Mouse (Mus musculus) Patski (cell line): ENCODE results near the gene S1pr5. TPM values are rescaled to one million over a fixed set of nuclear protein-coding genes. Genes with fewer than 3 reads are reported as not detected.

Experiments
- ATAC-seq: fragments of 100-300 bp; one replicate; pipeline ENCODE4 v1.8.0; 2021
- CTCF ChIA-PET: fragments of 350-600 bp; sonication (Branson Sonifier 250); formaldehyde crosslinking; loops from one replicate; lab custom pipeline; 2022; ENCODE audit warnings: inconsistent platforms; lab: Charles Lee
- POLR2A ChIA-PET: fragments of 350-600 bp; sonication (Branson Sonifier 250); formaldehyde crosslinking; loops from one replicate; lab custom pipeline; 2022; ENCODE audit warnings: antibody characterized with exemption, inconsistent platforms; lab: Charles Lee
- DNase-seq: peaks from one replicate; pipeline ENCODE4 v3.0.0-alpha.2; 2011; ENCODE audit warnings: low read depth, low spot score
- H3K27me3 ChIP-seq: fragments of 371-371 bp; one replicate; pipeline ENCODE4 v1.5.1; 2021
- CTCF ChIP-seq: fragments of 100-300 bp; IDR thresholded peaks from one replicate; pipeline ENCODE4 v1.5.1; 2021
- in situ Hi-C: fragments of 300-500 bp; cut with MboI; formaldehyde crosslinking; loops from 3 replicates; pipeline ENCODE4 v1.11.1; 2018; ENCODE audit warnings: low pct_unique_long_range_greater_than_20kb, mixed read lengths
- polyA plus RNA-seq: library from polyadenylated mRNA; unstranded; gene quantifications from one replicate; pipeline ENCODE4 v1.2.3, GENCODE M21; 2021

S1pr5 gene
- polyA plus RNA-seq, 1 experiment from 2014 or later: not detected

DNA sequence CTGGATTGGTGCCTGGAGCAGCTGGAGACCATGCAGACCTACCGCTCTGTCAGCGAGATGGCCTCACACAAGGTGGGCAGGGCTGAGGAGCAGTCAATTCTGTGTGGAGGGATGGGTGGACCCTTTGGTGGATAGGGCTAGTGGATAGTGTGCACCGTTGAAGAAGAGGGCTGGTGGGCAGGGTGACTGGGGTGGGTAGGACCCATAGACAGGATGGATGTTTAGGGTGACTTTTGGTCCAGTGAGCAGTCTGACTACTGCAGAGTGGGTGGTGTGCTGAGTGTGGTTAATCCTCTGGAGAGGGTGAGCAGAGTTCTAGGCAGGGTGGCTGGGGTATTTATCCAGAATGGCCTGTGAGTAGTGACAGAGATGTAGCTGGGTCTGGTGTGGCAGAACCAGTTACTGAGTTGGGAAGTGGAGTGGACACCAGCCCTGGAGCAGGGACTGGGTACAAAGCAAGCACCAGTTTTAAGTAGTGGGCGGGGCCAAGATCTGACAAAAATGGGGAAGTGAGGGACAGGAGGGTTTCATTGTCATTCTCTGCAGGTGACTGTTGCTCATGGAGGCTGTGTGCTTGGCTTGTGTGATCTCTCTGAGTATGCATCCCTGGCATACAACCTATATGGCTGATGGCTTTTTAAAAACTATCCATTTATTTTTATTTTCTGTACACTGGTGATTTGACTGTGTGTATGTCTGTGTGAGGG, 53.3 kb downstream of the S1pr5 start:
- ATAC-seq: no peak

GRCm38 (mm10) chr9:21193786-21194185, 54.5 kb downstream of the S1pr5 start:
- H3K27me3 ChIP-seq: no peaks in the 10 kb centered on the region
- DNase-seq: no peak
- ChIA-PET POLR2A (no interaction called here), CTCF (no interaction called here)
- no peak for ATAC-seq
- TF ChIP-seq CTCF: no peak
- in situ Hi-C loops: no loop called here

More for the DNA sequence above, 53.3 kb downstream of the S1pr5 start:
- ChIA-PET CTCF (interaction anchor here (1.0 kb wide), 1 partner anchor 26 kb away, joined by 3 read pairs; no protein-coding TSS in a partner anchor), POLR2A (no interaction called here)
- H3K27me3 ChIP-seq: no peaks in the 10 kb centered on the region
- in situ Hi-C loops: no loop called here
- no peak for DNase-seq
- no peak for TF ChIP-seq CTCF

Other genes with a start within 250 kb of the S1pr5 start
- 89.1 TPM for gene Mrpl4, start 245.7 kb downstream of the S1pr5 start, polyA plus RNA-seq
- gene Icam1, start 232.5 kb downstream of the S1pr5 start, polyA plus RNA-seq: 0.06 TPM
- gene Icam4, start 219.1 kb downstream of the S1pr5 start, polyA plus RNA-seq: 0.99 TPM
- 1.1 TPM for gene Icam5, start 216.4 kb downstream of the S1pr5 start, polyA plus RNA-seq
- 0.10 TPM for gene Zglp1, start 181.3 kb downstream of the S1pr5 start, polyA plus RNA-seq
- gene Gm49373, start 175.3 kb downstream of the S1pr5 start, polyA plus RNA-seq: 0.15 TPM
- 61.0 TPM for gene Fdx1l, start 174.8 kb downstream of the S1pr5 start, polyA plus RNA-seq
- gene Gm38431, start 156.4 kb downstream of the S1pr5 start, polyA plus RNA-seq: 1.2 TPM
- gene Raver1, start 156.4 kb downstream of the S1pr5 start, polyA plus RNA-seq: 65.4 TPM
- gene Tyk2, start 117.2 kb downstream of the S1pr5 start, polyA plus RNA-seq: 20.3 TPM
- gene Cdc37, start 98.5 kb downstream of the S1pr5 start, polyA plus RNA-seq: 312 TPM
- 3.0 TPM for gene Pde4a, start 82.7 kb downstream of the S1pr5 start, polyA plus RNA-seq
- 49.7 TPM for gene Keap1, start 9.1 kb downstream of the S1pr5 start, polyA plus RNA-seq
- 42.7 TPM for gene Atg4d, start 16.9 kb upstream of the S1pr5 start, polyA plus RNA-seq
- gene Kri1, start 39.5 kb upstream of the S1pr5 start, polyA plus RNA-seq: 36.9 TPM
- 47.4 TPM for gene Cdkn2d, start 43.0 kb upstream of the S1pr5 start, polyA plus RNA-seq
- not detected for gene Ap1m2, start 63.9 kb upstream of the S1pr5 start, polyA plus RNA-seq
- 245 TPM for gene Slc44a2, start 72.3 kb upstream of the S1pr5 start, polyA plus RNA-seq
- gene Ilf3, start 119.4 kb upstream of the S1pr5 start, polyA plus RNA-seq: 110 TPM
- gene Qtrt1, start 163.4 kb upstream of the S1pr5 start, polyA plus RNA-seq: 30.2 TPM
- 75.2 TPM for gene Dnm2, start 176.5 kb upstream of the S1pr5 start, polyA plus RNA-seq